ENCODE assay signal across 26 mouse cellular contexts in genomic region chr3:69449041-69449440, GRCm38 (mm10).
"Had no signal": no experiment of that assay in that cellular context is flagged by ENCODE, and none has a peak within 500 bp of the region (broad histone marks: within the 10 kb centered on the region; RNA-seq: fewer than 3 reads in every experiment).

No protein-coding gene starts in this region.

- DNase-seq: gastrocnemius, postnatal 14 days; gastrocnemius, postnatal 36 days; heart, adult 11 months; heart, adult 2 months; heart, postnatal 14 days; heart, postnatal 36 days; kidney, adult 11 months; kidney, adult 2 months; kidney, adult 9 months; kidney, postnatal 14 days; kidney, postnatal 36 days; layer of hippocampus, adult 9-11 months; layer of hippocampus, postnatal 36 days; left cerebral cortex, postnatal 4 days had no signal

- H3K36me3 ChIP-seq: heart, embryonic 13.5 days; heart, embryonic 15.5 days; hindbrain, embryonic 13.5 days; hindbrain, embryonic 15.5 days; kidney, embryonic 15.5 days; limb, embryonic 13.5 days; limb, embryonic 15.5 days; liver, embryonic 12.5 days had no signal

- H3K27me3 ChIP-seq: heart, embryonic 13.5 days; heart, embryonic 15.5 days; hindbrain, embryonic 13.5 days; hindbrain, embryonic 15.5 days; kidney, embryonic 15.5 days; limb, embryonic 13.5 days; limb, embryonic 15.5 days; liver, embryonic 12.5 days had no signal

- H3K9me3 ChIP-seq: heart, embryonic 13.5 days; heart, embryonic 15.5 days; hindbrain, embryonic 13.5 days; hindbrain, embryonic 15.5 days; kidney, embryonic 15.5 days; limb, embryonic 13.5 days; limb, embryonic 15.5 days; liver, embryonic 12.5 days had no signal

- H3K4me2 ChIP-seq: heart, embryonic 11.5 days; heart, embryonic 13.5 days; heart, embryonic 15.5 days; hindbrain, embryonic 13.5 days; hindbrain, embryonic 15.5 days; kidney, embryonic 15.5 days; limb, embryonic 13.5 days; limb, embryonic 15.5 days; liver, embryonic 12.5 days had no signal

- H3K9ac ChIP-seq: heart, embryonic 13.5 days; heart, embryonic 15.5 days; hindbrain, embryonic 13.5 days; hindbrain, embryonic 15.5 days; kidney, embryonic 15.5 days; limb, embryonic 13.5 days; limb, embryonic 15.5 days; liver, embryonic 12.5 days had no signal

- H3K4me1 ChIP-seq: hindbrain, embryonic 13.5 days; hindbrain, embryonic 15.5 days; kidney, embryonic 15.5 days; liver, embryonic 12.5 days had no signal

- H3K4me3 ChIP-seq: heart, adult 2 months; heart, embryonic 13.5 days; heart, embryonic 15.5 days; hindbrain, embryonic 13.5 days; hindbrain, embryonic 15.5 days; kidney, embryonic 15.5 days; limb, embryonic 13.5 days; limb, embryonic 15.5 days; liver, embryonic 12.5 days had no signal

- ATAC-seq: hindbrain, postnatal 0 days; intestine, embryonic 16.5 days; liver, embryonic 12.5 days had no signal

- H3K27ac ChIP-seq: heart, adult 2 months; heart, embryonic 13.5 days; heart, embryonic 15.5 days; hindbrain, embryonic 13.5 days; hindbrain, embryonic 15.5 days; hindbrain, postnatal 0 days; kidney, embryonic 15.5 days; kidney, postnatal 0 days; limb, embryonic 13.5 days; limb, embryonic 15.5 days; liver, embryonic 12.5 days had no signal
